Mouse (Mus musculus) E14TG2a.4 (cell line): Measurements from ENCODE around the gene Inpp5e.

Source experiments
- CTCF ChIP-seq: conservative IDR thresholded peaks from 2 replicates; pipeline ENCODE4 v1.5.1; 2014; ENCODE audit warnings: low read length
- NANOG ChIP-seq: IDR thresholded peaks from 2 replicates; pipeline ENCODE4 v1.6.1; 2014; ENCODE audit warnings: borderline replicate concordance, low read length, mixed read lengths

DNA sequence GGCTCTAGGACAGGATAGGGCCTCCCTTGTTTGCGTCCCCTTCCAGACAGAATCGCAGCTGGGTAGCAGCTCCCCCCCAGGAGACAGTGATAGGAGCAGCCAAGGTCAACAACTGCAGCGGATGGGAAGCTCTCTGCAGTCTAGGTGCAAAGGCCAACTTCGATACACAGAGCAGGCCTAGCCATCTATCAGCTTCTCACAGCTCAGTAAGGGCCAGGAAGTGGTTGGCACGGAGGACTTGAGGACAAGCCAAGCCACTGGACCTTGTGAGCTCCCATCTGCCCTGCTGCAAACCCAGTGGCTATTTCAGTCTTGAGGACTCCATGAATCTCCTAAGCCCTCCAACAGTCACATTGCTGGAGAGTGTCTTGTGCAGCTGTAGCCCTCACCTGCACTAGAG is 9.4 kb downstream of the Inpp5e start:
- TF ChIP-seq CTCF (no peak), NANOG (no peak)
